Mouse (Mus musculus) heart, postnatal 0 days (tissue): ENCODE results near the gene Afg1l. TPM values are rescaled to one million over a fixed set of nuclear protein-coding genes. Genes with fewer than 3 reads are reported as not detected.

Experiments
- ATAC-seq: fragments of 200-750 bp; cut with Nextera tagmentation; 2 replicates; pipeline ENCODE4 v1.8.0; 2017; ENCODE audit warnings: low read depth, moderate number of reproducible peaks, moderate library complexity; ENCODE audit not compliant: insufficient read depth
- DNase-seq: peaks from one replicate; pipeline ENCODE4 v3.0.0-alpha.2; 2016; ENCODE audit warnings: low spot score
- H3K27ac ChIP-seq: fragments of 300-500 bp; sonication (generic); 2 replicates; pipeline ENCODE4 v1.5.1; 2014; ENCODE audit warnings: low read depth, mild to moderate bottlenecking
- H3K27me3 ChIP-seq: fragments of 300-500 bp; sonication (generic); 2 replicates; pipeline ENCODE4 v1.6.1; 2014; ENCODE audit warnings: low read length, mixed read lengths; ENCODE audit not compliant: control insufficient read depth, insufficient read depth
- H3K36me3 ChIP-seq: fragments of 300-500 bp; sonication (generic); replicated peaks from 2 replicates; pipeline ENCODE4 v1.6.1; 2014; ENCODE audit warnings: low read length, mixed read lengths; ENCODE audit not compliant: control insufficient read depth, insufficient read depth
- H3K4me1 ChIP-seq: fragments of 300-500 bp; sonication (generic); 2 replicates; pipeline ENCODE4 v1.6.1; 2014; ENCODE audit warnings: antibody characterized with exemption; ENCODE audit not compliant: control insufficient read depth, insufficient read depth
- H3K4me2 ChIP-seq: fragments of 300-500 bp; sonication (generic); 2 replicates; pipeline ENCODE4 v1.6.1; 2014; ENCODE audit warnings: low read depth, mild to moderate bottlenecking, low read length, moderate library complexity
- H3K4me3 ChIP-seq: fragments of 300-500 bp; sonication (generic); 2 replicates; pipeline ENCODE4 v1.5.1; 2014; ENCODE audit warnings: low read depth, low read length
- H3K9ac ChIP-seq: fragments of 300-500 bp; sonication (generic); replicated peaks from 2 replicates; pipeline ENCODE4 v1.6.1; 2014; ENCODE audit warnings: low read depth, low read length, mixed read lengths
- H3K9me3 ChIP-seq: fragments of 300-500 bp; sonication (generic); replicated peaks from 2 replicates; pipeline ENCODE4 v1.6.1; 2016; ENCODE audit warnings: low read length; ENCODE audit not compliant: control insufficient read depth
- CTCF ChIP-seq: IDR thresholded peaks from 2 replicates; pipeline ENCODE4 v1.5.1; 2016; ENCODE audit warnings: antibody characterized with exemption, control low read depth, low read depth
- EP300 ChIP-seq: IDR thresholded peaks from 2 replicates; pipeline ENCODE4 v1.6.1; 2016; ENCODE audit warnings: antibody characterized with exemption, low read depth
- WGBS: fragments of 180-500 bp; shearing (Covaris S2); extraction: QIAGEN DNeasy Blood & Tissue Kit; methylation state at CpG from one replicate; pipeline ENCODE4 v1.1.7; 2014; 5-methylcytosine and 5-hydroxymethylcytosine counted together
- polyA plus RNA-seq: library from polyadenylated mRNA; unstranded; fragments of >200 nt; fragmentation: Nextera tagmentation; extraction: Ambion mirVana; gene quantifications from 2 replicates; pipeline ENCODE4 v1.2.1, GENCODE M21; 2015
- total RNA-seq: library from RNA; depleted of rRNA; stranded (reverse); fragments of >200 nt; gene quantifications from 2 replicates; pipeline ENCODE4 v1.2.3, GENCODE M21; 2014; ENCODE audit warnings: low replicate concordance

The Afg1l gene
- total and polyA plus RNA-seq, 2 experiments from 2014 or later = 21.8 to 24.7 TPM

GRCm38 (mm10) chr10:42300805-42301204 lies 177.6 kb downstream of the Afg1l start:
- H3K9ac ChIP-seq = no peak overlapping the region
- WGBS = 43% methylated on average over 4 of the region's 4 CpGs
- TF ChIP-seq CTCF = no peak
- no peak for TF ChIP-seq EP300
- no peaks in the 10 kb centered on the region for H3K27me3 ChIP-seq
- DNase-seq (no peak), ATAC-seq (no peak)
- no peaks in the 10 kb centered on the region for H3K36me3 ChIP-seq
- H3K9me3 ChIP-seq = 0 out of 2 replicates have a peak, but pooled peaks cover 7% of the 10 kb centered on the region
- no peak overlapping the region for H3K4me2 ChIP-seq
- no peaks in the 10 kb centered on the region for H3K4me1 ChIP-seq
- H3K4me3 ChIP-seq = no peak overlapping the region
- no peak overlapping the region for H3K27ac ChIP-seq

DNA sequence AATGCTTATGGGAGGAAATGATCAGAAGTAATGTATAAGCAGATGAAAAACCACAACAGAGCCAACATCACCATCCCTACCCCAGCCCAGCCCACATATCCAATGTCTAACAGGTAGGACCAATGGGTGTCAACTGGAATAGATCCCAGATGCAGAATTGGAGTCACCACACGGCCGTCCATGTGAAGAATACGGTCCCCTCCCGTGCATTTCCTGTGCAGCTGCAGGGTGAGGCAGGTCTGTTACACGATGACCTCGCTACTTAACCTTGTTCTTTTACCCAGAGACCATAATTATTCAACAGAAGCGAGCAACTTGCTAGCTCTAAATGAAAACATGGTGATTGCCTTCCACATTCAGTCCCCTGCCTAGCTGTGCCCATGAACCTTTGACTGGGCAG lies 178.4 kb downstream of the Afg1l start:
- 49% methylated on average over 7 of the region's 7 CpGs for WGBS
- Histone ChIP-seq H3K27ac (no peak overlapping the region), H3K4me3 (no peak overlapping the region), H3K9ac (no peak overlapping the region), H3K27me3 (no peaks in the 10 kb centered on the region), H3K36me3 (no peaks in the 10 kb centered on the region), H3K9me3 (0 out of 2 replicates have a peak, but pooled peaks cover 7% of the 10 kb centered on the region), H3K4me1 (no peaks in the 10 kb centered on the region), H3K4me2 (no peak overlapping the region)
- TF ChIP-seq EP300 (no peak), CTCF (no peak)
- no peak for DNase-seq
- ATAC-seq = no peak

GRCm38 (mm10) chr10:42299426-42299825 lies 178.9 kb downstream of the Afg1l start:
- H3K4me2 ChIP-seq = no peak overlapping the region
- no peak overlapping the region for H3K9ac ChIP-seq
- TF ChIP-seq EP300 (no peak), CTCF (no peak)
- 76% methylated on average over 6 of the region's 6 CpGs for WGBS
- H3K36me3 ChIP-seq = no peaks in the 10 kb centered on the region
- H3K4me1 ChIP-seq = 0 out of 2 replicates have a peak, but pooled peaks cover 2% of the 10 kb centered on the region
- H3K9me3 ChIP-seq = 0 out of 2 replicates have a peak, but pooled peaks cover 7% of the 10 kb centered on the region
- H3K4me3 ChIP-seq = no peak overlapping the region
- no peak for DNase-seq
- no peaks in the 10 kb centered on the region for H3K27me3 ChIP-seq
- no peak overlapping the region for H3K27ac ChIP-seq
- ATAC-seq = no peak

GRCm38 (mm10) chr10:42297954-42298353 lies 180.4 kb downstream of the Afg1l start:
- Histone ChIP-seq H3K9ac (no peak overlapping the region), H3K4me1 (0 out of 2 replicates have a peak, but pooled peaks cover 3% of the 10 kb centered on the region), H3K27ac (no peak overlapping the region), H3K27me3 (no peaks in the 10 kb centered on the region), H3K4me2 (no peak overlapping the region), H3K36me3 (no peaks in the 10 kb centered on the region), H3K4me3 (no peak overlapping the region), H3K9me3 (0 out of 2 replicates have a peak, but pooled peaks cover 7% of the 10 kb centered on the region)
- DNase-seq (no peak), ATAC-seq (no peak)
- WGBS = 91% methylated on average over 1 of the region's 1 CpGs
- TF ChIP-seq CTCF (peak; percentile 13; the same call in 1 of the 2 replicates), EP300 (no peak)

DNA sequence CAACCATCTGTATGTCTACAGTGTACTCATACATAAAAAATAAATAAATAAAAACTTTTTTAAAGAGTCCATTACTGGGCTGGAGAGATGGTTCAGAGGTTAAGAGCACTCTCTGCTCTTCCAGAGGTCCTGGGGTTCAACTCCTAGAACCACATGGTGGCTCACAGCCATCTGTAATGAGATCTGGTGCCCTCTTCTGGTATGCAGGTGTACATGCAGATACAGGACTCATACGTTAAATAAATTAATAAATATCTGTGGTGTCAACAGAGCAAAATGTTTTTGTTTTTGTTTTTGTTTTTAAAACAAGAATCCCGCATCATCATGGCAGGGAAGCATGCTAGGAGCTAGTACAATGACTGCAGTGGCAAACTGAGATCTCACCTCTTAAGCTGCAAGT lies 181.3 kb downstream of the Afg1l start:
- Histone ChIP-seq H3K4me1 (0 out of 2 replicates have a peak, but pooled peaks cover 3% of the 10 kb centered on the region), H3K27me3 (no peaks in the 10 kb centered on the region), H3K27ac (no peak overlapping the region), H3K4me3 (no peak overlapping the region), H3K9me3 (0 out of 2 replicates have a peak, but pooled peaks cover 7% of the 10 kb centered on the region), H3K9ac (no peak overlapping the region), H3K4me2 (no peak overlapping the region), H3K36me3 (no peaks in the 10 kb centered on the region)
- no peak for DNase-seq
- WGBS = 80% methylated on average over 2 of the region's 2 CpGs
- no peak for ATAC-seq
- peak; percentile 19; the same call in 1 of the 2 replicates for TF ChIP-seq CTCF
- no peak for TF ChIP-seq EP300

DNA sequence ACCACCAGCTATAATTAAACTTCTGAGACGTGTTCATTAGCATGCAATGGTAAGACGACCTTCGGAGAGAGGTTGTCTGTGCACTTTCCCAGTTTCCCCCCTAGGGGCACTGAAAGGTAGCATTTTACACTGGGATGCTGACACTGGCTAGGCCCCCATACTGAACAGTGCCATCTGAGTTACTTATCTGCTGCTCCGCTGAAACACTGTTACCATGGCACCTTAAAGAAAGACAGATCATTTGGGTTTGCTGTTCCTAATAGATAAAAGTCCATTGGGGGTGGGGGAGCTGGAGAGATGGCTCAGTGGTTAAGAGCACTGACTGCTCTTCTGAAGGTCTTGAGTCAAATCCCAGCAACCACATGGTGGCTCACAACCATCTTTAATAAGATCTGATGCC lies 181.8 kb downstream of the Afg1l start:
- Histone ChIP-seq H3K4me1 (0 out of 2 replicates have a peak, but pooled peaks cover 3% of the 10 kb centered on the region), H3K4me3 (no peak overlapping the region), H3K9ac (no peak overlapping the region), H3K36me3 (no peaks in the 10 kb centered on the region), H3K27ac (no peak overlapping the region), H3K4me2 (no peak overlapping the region), H3K27me3 (no peaks in the 10 kb centered on the region), H3K9me3 (0 out of 2 replicates have a peak, but pooled peaks cover 7% of the 10 kb centered on the region)
- ATAC-seq (peak; percentile 20; the same call in 1 of the 2 replicates), DNase-seq (no peak)
- TF ChIP-seq EP300 (no peak), CTCF (no peak; the same call in 1 of the 2 replicates)
- 55% methylated on average over 4 of the region's 4 CpGs for WGBS
